Mouse (Mus musculus): ENCODE data around the gene Fmnl2.

Gene Fmnl2

DNA sequence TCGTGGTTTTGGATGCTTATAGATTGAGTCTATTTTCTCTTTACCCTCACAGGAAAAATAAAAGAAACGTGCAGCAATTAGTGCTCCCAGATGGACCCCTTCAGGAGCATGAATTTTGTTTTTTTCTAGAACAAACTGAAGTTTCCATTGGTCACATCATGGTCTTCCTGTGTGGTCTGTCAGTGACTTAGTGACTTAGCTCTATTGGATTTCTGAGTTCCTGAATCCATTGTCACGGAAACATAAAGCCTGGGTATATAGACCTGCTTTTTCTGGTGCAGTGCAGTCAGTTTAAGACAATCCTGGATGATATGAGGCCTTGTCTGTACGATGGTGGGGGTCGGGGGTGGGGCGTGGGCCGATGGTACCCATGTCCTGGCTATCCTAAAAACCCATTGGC is 7.0 kb downstream of the Fmnl2 start:
- no peak for DNase-seq (ENCODE audit: low read depth)

DNA sequence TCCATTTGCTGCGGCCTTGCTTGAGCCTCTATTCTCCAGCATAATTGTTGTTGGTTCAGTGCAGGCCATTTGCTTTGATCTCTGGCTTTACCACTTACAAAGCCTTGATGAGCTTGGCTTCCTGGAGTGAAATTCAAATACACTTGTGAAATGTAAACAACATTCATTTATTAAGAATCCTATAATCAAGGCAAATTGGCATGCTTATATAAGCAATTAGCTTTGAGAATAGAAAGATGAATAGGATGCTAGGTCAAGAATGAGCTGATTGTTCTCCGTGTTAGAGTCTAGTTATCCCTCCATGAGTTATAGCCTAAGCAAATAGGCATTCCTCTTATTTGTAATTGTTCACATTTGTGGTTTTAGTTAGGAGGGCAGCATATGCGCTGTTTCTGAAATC is 8.5 kb downstream of the Fmnl2 start:
- no peak for DNase-seq (ENCODE audit: low read depth)

GRCm38 (mm10) chr2:52867781-52868180 is 10.1 kb downstream of the Fmnl2 start:
- no peak for DNase-seq (ENCODE audit: low read depth)

GRCm38 (mm10) chr2:52868181-52868580 is 10.5 kb downstream of the Fmnl2 start:
- DNase-seq (ENCODE audit: low read depth), result no peak

GRCm38 (mm10) chr2:52872636-52873035 is 15.0 kb downstream of the Fmnl2 start:
- no peak for DNase-seq (ENCODE audit: low read depth)

- no peak for DNase-seq (ENCODE audit: low read depth)
Measured at GRCm38 (mm10) chr2:52873276-52874063, 15.8 kb downstream of the Fmnl2 start.

DNA sequence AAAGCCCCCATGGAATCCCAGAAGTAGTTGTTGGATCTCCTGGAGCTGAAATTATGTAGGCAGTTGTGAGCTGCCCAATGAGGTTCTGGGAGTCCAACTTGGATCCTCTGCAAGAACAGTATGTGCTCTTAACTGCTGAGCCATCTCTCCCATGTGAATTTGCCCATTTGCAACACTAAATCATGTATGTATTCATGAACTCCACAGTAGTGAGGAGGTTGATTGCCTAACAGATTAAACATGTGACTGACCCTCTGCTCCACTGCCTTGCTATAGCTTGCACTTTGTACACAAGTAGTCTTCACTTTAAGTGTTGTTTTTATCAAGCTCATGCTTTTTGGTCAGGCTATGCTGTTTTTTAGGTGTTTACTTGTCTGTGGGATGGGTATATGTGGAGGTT is 17.1 kb downstream of the Fmnl2 start:
- DNase-seq (ENCODE audit: low read depth), result no peak

- no peak for DNase-seq (ENCODE audit: low read depth)
Measured at GRCm38 (mm10) chr2:52875801-52876200, 18.1 kb downstream of the Fmnl2 start.

- DNase-seq (ENCODE audit: low read depth), result no peak
Measured at GRCm38 (mm10) chr2:52883401-52883800, 25.7 kb downstream of the Fmnl2 start.

DNA sequence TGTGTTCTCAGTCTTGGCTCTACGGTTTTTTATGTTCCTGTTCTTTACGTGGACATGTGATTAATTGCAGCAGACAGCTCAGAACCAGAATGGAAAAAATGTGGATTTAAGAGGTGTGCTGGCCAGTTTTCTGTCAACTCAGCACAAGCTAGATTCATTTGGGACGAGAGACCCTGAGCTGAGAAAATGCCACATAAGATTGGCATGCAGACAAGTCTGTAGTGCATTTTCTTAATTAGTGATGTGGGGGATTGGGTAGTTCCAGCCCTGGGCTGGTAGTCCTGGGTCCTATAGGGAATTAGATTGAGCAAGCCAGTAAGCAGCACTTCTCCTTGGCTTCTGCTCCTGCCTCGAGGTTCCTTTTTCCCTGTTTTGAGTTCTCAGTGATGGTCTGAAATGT is 26.4 kb downstream of the Fmnl2 start:
- DNase-seq (ENCODE audit: low read depth), result no peak

- DNase-seq (ENCODE audit: low read depth), result no peak
Measured at GRCm38 (mm10) chr2:52885071-52885470, 27.4 kb downstream of the Fmnl2 start.

- DNase-seq (ENCODE audit: low read depth), result no peak
Measured at GRCm38 (mm10) chr2:52887281-52887680, 29.6 kb downstream of the Fmnl2 start.

- peak; percentile 12 for DNase-seq (ENCODE audit: low read depth)
Measured at GRCm38 (mm10) chr2:52891115-52891514, 33.5 kb downstream of the Fmnl2 start.

DNA sequence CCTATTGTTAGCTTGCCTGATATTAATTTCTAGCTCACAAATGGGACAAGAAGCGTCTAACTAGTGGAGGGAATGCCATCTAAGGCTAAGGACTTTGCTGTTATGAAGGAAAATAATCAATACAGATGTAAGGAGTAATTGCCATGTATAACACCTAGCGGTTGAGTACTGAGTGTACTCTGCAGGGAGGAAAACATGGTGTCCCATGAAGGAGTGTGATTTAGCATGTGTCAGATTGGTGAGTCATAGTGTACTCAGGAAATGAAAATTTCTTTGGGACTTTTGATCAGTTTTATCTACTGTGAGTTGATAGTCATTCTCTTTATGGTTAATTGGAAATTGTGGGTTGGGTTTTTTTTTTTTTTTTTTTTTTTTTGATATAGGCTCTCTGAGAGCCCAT is 34.1 kb downstream of the Fmnl2 start:
- DNase-seq (ENCODE audit: low read depth), result no peak

DNA sequence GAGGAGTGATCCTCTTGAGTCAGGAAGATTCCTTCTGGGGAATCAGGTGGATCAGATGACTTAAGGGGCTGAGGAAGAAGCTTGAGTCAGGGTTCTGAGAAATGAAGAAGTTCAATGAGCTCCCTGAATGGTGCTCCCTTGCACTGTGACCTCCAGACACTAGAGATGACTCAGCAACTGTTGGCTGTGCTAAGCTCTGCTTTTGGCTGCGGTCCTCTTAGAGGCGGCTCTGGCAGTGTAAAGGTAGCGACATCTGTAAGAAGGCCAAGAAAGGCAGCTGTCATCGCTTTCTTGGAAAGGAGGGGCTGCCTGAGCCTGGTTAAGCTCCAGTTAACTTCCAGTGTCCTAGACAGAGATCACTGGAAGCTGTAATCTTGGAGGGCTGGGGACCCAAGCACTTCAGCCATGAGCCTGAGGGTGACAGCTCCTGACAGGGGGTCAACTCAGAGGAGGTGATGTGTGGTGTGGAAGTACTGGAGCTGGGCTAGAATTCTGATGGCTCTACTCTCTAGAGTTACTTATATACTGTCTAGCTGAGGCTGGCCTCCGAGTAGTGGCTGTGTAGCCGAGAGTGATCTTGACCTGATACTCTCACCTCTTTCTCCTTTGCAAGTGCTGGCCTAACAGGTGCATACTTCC is 37.4 kb downstream of the Fmnl2 start:
- no peak for DNase-seq (ENCODE audit: low read depth)

- no peak for DNase-seq (ENCODE audit: low read depth)
Measured at GRCm38 (mm10) chr2:52896995-52897394, 39.3 kb downstream of the Fmnl2 start.

DNA sequence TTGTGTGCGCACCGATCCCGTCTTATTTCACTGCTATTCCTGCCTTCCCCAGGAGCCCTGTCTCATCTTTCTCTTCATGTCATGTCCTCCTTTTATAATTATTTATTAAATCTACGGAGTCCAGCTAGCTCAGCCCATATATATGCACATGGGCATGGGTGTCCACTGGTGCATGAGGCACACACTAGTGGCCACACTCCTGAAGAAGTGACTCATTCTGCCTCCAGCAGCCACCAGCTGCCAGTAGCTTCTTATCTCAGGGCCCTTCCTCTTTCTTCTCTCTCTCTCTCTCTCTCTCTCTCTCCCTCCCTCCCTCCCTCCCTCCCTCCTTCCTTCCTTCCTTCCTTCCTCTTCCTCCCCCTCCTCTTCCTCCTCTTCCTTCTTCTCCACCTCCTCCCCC is 43.1 kb downstream of the Fmnl2 start:
- no peak for DNase-seq (ENCODE audit: low read depth)

GRCm38 (mm10) chr2:52901300-52902013 is 43.8 kb downstream of the Fmnl2 start:
- DNase-seq (ENCODE audit: low read depth), result no peak

- no peak for DNase-seq (ENCODE audit: low read depth)
Measured at GRCm38 (mm10) chr2:52902456-52902855, 44.8 kb downstream of the Fmnl2 start.

- no peak for DNase-seq (ENCODE audit: low read depth)
Measured at GRCm38 (mm10) chr2:52903228-52903963, 45.7 kb downstream of the Fmnl2 start.

DNA sequence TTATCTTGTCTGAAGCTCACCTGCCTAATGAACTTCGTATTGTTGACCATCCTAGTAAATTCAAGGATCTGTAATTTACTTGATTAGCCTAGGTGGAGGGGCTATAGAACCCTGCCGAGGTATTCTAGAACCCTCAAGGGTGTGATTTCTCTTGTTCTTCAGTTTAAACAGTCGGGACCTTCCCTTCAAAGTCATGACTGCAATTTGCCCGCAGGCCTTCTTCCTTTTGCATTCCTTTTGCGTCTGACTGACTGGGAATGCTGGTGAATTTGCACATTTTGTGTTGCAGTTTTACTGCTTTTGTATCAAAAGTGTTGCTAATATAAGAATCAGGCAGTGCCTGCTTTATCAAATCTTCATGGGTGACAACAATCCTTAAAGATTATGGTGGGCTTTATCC is 46.9 kb downstream of the Fmnl2 start:
- no peak for DNase-seq (ENCODE audit: low read depth)

GRCm38 (mm10) chr2:52913311-52913710 is 55.7 kb downstream of the Fmnl2 start:
- DNase-seq (ENCODE audit: low read depth), result no peak
